Mouse (Mus musculus) left cerebral cortex, adult 8-10 months (tissue): ENCODE measurements around the gene Col23a1. TPM values are rescaled to one million over a fixed set of nuclear protein-coding genes. Genes with fewer than 3 reads are reported as not detected.
A peak's percentile ranks its signal among the peaks of the same experiment; 100 is the strongest.

Experiments
- DNase-seq, 2 experiments: peaks; one replicate each; pipeline ENCODE4 v3.0.0; 2022; ENCODE audit warnings: low spot score in 2 of 2
- total RNA-seq, 4 experiments: library from RNA; stranded (reverse); gene quantifications; 2 replicates each; pipeline ENCODE4 v1.2.4; 2022

Gene Col23a1
- total RNA-seq, 4 experiments from 2014 or later: 8.0 to 11.0 (median 9.0) TPM

DNA sequence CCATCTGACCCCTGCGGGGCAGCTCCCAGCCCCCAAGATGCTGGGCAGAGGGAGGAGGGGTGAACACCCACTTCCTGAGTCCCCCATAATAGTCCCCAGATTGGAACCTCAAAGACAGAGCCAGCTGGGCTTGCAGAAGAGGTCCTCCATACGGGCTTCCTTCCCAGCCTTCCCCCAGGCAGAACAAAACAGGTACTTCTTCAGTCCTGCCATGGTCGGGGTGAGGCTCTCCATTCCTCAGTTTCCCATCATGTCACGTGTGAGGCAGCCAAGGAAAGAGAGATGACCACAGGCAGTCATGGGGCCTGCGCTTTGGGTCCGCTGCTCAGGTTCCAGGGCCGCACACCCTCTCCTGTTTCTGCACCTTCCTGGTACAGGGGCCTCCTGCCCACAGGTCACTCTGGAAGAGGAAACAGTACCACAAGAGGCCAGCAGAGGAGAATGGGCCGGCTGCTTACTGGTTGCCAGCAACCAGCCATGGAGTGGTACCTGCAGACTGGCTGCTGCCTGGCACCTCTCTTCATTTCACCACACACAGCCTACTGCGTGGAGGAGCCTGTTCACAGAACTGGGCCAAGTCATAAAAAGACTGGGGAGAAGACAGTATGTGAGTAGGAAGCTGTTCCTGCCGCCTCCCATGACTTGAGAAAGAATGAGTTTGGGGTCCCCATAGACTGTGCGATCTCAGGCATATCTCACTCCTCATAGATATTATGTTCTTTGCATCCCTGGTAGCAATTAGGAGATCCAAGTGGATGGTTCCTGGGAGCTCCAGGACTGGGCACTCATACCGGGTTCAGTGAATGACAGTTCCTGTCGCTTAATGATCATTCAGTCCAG, 249.4 kb downstream of the Col23a1 start:
- no peak for DNase-seq

DNA sequence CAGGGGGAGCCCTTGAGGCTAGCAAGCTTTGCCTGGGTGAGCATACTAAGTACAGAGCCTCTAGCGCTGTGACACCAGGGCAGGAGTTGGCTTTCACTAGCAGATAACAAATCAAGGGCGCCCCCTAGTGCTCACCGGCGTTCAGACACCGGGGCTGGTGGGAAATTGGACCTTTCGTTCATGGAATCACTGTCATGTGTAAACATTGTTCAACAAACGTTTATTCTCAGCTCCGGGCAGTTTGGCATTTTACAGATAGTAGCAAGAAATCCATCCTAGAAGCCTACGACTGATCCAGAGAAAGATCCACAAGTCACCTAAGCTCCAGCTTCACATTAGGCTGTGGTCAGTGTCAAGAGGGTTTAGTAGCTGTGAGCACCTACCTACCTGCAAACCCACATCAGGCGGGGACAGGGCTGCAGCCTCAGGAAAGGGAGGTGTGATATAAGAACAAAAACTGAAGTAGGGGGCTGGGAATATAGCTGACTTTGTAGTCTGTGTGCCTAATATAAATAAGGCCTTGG, 250.1 kb downstream of the Col23a1 start:
- DNase-seq: peak; percentile 90 to 92

DNA sequence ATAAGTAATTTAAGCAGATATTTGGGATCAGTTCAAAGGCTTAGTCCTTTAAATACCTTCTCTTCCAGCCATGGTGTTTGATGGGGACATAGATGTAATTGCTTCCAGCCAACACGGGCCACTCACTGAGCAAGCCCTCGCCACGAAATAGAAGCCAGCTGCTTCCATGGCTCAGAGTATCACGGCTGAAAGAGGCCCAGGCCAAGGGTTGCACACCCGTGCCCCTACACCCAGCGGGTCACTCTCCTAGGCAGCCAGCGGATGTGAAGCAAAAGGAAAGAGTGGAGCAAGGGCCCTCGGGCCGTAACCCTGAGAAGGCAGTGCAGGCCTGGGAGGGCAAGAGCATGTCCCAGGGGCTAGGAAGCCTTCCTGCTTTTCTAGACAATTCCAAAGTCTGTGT, 252.7 kb downstream of the Col23a1 start:
- DNase-seq: no peak

DNA sequence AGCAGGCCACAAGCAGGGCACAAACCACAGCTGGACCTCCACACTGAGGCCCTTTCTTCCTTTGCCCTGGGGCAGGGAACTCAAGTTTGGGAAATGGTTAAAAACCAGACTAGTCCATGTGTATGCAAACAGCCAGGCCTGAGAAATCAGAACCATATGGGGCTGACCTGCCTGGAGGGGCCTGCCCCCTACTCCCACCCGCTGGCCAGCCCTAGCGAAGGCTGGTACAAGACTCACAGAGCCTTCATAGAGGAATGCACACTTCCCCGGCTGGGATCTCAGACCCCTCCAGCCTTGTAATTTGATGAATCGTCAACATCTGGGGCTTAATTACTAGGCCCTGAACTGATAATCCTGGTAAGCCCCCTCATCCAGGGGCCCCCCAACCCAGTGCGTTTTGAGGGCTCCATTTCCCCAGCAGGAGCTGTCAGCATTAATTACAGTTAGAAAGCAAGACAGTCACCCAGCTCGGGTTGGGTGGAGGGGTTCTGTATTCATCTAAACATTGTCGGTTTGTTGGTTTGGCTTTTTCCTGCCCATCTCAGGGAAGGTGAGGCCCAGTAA, 253.8 kb downstream of the Col23a1 start:
- DNase-seq: no peak

DNA sequence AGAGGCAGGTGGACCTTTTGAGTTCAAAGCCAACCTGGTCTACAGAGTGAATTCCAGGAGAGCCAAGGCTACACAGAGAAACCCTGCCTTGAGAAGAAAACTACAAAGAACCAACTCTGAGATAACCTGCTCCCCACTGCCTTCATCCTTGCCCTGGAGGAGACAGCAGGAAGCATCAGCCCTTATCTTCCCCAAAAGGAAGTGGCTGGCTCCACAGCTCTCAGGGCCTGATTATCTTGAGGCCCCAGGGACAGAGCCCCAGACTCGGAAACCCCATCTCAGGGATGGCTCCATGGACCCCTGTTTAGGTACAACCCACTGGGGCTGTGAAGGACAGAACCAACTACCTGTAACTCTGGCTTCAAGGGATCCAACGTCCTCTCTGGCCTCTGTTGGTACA, 254.7 kb downstream of the Col23a1 start:
- no peak for DNase-seq

DNA sequence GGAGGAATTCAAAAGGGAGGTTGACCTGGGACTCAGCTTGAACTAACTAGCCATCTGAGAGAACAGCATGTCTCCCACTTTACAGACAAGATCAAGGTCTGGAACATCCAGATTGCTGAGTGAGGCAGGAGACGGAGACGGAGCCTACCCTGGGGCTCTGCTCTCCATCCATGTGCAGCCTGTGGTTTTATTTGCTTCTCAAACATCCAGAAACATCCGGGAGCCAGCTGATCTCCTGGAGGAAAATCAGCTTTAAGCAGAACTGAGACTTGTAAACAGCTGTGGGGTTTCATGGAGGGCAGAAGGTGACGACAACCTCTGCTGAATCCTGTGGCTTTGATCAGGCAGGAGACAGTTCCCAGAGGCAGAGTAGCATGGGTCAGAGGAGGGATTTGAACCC, 256.1 kb downstream of the Col23a1 start:
- no peak for DNase-seq

DNA sequence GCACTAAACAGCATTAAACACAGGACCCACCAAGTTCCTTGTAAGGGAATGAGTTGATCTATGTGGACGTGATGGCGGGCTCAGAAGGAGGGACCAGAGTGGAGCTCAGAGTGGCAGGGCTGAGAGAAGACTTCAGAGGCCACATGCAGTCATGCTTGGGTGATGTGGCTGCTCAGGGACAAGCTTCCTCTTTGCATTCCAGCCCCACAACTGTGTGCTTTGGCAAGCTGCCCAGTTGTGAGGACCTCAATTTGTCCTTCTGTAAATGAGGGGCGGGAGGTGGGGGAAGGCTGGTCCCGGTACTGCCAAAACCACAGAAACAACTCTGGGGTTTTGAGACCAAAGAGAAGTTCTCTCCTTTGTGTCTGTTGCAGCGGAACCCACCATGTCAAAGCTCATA, 261.5 kb downstream of the Col23a1 start:
- DNase-seq: no peak

DNA sequence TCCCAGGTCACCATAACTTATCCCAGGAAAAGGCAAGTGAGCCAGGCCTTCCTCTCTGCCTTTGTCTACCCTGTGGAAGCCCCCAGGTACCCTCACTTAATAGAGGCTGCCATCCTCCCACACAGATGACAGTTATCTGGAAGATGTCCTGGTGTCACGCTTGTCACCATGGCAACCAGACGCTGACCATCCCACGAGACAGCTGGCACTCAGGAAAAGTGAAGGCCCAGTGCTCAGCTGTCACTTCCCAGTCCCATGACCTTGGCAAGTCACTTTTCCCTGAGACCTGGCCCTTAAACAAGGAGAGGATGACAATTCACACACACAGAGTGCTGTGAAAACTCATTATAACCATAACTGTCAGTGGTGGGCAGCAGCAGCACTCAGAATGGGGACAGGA, 262.4 kb downstream of the Col23a1 start:
- DNase-seq: no peak

DNA sequence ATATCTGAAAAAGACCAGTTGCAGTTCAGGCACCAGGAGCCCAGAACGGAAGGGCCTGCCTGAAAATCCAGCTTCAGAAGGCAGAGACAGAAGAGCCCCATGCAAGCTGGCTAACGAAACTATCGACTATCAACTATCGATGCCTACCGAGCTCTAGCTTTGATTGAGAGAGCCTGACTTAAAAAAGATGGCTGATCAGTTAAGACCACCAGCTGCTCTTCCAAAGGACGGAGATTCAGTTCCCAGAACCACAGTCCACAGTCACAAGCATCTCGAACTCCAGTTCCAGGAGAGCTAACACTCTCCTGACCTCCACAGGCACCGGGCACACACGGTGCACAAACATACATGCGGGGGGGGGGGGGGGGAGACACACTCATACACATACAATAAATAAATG, 264.9 kb downstream of the Col23a1 start:
- no peak for DNase-seq

DNA sequence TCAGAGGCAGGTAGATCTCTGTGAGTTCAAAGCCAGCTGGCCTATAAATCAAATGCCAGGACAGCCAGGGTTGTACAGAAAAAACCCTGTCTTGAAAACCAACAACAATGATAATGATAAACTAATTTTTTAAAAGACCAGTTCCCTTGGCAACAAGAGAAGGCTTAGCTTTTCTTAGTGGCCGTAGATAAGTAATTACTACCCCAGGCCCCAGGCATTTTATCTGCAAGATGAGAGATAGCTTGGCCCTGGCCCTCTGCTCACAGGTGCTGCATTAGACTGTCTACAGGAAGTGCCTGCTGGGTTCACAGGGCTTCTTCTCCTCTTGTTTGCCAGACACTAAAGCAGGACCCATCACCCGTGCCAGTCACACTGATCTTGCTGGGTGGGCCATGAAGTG, 265.3 kb downstream of the Col23a1 start:
- DNase-seq: no peak

DNA sequence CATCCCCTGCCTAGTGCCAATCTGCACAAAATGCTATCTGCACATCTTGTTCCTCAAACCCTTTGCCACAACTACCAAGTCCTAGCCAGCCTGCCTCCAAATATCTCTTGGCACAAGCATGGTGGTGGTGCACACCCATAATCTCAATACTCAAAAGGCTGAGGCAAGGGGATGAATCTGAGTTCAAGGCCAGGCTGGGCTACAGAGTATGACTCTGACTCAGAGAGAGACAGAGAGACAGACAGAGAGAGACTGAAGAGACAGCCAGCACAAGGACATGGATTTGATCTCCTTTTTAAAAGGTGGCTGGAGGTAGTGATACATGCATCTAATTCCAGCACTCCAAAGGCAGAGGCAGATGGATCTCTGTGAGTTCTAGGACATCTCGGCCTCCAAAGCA, 273.6 kb downstream of the Col23a1 start:
- no peak for DNase-seq

DNA sequence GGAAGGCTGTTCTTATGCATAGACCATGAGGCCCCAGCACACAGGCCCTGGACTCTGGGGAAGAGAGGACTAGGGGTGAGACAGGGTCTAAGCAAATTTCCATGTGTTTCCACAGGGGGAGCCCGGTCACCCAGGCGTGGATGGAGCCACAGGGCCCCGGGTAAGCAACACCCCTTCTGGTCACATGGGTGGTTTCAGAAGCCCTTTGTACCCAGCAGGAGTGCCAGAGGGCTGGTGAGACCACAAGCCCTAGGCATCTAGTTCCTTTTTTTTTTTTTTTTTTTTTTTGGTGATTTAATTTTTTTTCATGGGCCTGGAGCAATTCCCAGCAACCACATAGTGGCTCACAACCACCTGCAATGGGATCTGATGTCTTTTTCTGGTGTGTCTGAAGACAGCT, 275.3 kb downstream of the Col23a1 start:
- no peak for DNase-seq

DNA sequence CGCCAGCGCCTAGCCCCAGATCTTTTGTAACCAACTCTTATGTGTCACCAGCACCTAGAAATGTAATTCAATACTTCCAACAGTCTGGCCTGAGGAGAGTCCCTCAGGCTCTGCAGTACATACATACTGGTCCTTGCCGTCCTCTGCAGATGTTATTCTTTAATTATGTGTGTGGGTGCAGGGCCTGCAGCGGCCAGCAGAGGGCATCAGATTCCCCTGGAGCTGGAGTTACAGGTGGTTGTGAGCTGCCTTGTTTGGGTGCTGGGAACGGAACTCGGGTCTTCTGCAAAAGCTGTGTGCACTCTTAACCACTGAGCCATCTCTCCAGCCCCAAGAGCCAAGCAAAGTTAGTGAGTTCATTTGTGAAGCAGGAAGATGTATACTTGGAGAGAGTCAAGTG, 276.2 kb downstream of the Col23a1 start:
- no peak for DNase-seq

DNA sequence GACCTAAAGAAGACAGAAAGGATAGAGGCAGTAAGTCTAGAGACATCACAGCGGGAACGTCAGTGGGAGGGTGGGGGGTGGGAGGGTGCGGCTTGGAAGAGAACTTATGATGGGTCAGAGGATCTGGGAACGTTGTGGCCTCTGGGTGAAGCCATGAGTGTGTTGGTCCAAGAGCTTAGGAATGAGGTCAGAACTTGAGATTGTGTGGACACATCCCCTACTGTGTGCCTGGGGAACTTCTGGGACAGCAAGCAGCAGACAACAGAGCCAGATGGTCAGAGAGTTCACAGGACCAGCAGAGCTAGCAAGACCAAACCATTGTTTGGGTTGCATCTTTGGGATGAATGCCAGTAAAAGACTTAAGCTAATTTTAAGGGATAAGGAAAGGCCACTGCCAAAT, 279.1 kb downstream of the Col23a1 start:
- no peak for DNase-seq

DNA sequence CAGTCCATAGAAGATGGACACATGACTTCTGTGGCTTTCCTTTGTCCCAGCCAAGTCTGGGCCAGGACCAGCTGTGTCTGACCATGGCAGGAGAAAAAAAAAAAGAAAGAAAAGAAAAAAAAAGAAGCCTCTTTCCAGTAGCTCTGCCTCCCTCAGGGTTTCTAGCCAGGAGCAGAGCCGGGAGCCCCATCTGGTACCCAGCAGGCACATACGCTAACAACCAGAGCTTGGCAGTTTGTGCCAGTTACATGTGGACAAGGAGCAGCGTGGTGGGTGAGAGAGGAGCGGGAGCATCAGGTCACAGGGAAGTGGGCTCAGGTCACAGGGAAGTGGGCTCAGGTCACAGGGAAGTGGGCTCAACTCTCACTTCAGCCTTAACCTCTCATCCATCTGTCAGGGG, 286.7 kb downstream of the Col23a1 start:
- DNase-seq: no peak

DNA sequence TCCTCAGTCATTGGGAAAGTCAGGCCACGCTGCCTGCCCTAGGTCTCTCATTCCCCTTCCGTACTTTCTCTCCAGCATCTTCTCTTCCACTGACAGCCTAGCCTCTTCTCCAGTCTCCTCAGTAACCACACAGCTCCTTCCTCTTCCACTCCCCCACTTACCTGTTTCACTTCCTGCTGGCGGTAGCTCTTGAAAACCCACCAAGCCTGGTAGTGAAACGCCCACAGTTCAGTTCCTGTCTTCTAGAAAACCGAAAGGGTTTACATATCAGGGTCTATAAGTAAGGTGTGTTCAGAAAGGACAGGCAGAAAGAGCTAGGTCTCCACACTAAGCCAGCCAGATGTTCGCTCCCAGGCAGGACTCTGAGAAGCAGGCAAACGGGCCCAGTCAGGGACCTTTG, 287.9 kb downstream of the Col23a1 start:
- no peak for DNase-seq

DNA sequence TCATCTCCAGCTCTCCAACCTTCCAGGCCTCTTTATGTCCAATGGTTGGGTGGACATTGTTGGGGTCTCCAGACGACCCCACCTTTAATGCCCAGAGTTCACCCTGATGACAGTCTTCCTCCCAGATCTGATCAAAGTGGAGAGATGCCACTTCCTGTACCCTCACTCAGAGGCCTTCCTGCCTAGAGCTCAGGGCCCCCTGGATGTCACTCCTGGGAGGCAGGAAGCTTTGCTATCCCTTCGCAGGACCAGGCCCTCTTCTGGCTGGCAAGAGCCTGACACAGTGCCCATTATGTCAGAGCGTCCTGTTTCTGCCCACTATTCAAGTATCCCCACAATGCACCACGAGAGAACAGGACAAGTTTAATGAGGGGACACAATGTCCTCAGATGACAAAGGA, 289.3 kb downstream of the Col23a1 start:
- no peak for DNase-seq

DNA sequence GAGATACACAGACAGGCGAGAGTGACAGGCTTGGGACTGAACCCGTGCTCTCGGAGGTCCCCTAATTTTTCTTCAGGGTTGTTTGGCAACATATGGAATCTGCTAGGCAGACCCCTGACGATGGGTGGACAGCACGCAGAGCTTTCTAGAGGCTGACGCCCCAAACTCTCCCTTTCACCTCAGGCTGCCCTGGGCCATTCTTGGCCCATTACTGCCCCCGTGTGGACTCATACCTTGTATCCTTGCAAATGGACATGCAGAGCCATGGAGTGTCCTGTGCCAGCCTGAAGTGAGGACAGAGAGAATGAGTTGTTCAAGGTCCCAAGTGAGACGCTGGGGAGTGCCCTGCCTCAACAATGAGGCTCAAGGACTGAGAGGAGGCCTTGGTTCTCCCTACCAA, 293.0 kb downstream of the Col23a1 start:
- DNase-seq: no peak

DNA sequence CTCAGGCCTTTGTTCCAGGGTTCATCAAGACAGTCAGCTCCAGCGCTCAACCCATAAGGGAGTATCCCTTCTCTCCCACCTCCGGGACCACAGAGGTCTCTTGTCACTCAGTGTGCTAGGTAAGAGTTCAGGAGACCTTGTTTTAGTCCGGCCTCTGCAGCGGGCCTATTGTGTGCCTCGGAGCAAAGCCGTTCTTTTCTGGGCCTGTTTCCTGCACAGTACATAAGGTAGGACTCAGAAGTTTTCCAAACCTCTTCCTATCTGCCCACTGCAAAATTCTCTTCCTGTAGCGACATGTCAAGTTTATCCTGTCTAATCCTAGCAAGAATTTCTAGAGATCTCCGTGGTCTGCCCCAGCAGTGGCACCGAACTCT, 294.3 kb downstream of the Col23a1 start:
- DNase-seq: no peak

DNA sequence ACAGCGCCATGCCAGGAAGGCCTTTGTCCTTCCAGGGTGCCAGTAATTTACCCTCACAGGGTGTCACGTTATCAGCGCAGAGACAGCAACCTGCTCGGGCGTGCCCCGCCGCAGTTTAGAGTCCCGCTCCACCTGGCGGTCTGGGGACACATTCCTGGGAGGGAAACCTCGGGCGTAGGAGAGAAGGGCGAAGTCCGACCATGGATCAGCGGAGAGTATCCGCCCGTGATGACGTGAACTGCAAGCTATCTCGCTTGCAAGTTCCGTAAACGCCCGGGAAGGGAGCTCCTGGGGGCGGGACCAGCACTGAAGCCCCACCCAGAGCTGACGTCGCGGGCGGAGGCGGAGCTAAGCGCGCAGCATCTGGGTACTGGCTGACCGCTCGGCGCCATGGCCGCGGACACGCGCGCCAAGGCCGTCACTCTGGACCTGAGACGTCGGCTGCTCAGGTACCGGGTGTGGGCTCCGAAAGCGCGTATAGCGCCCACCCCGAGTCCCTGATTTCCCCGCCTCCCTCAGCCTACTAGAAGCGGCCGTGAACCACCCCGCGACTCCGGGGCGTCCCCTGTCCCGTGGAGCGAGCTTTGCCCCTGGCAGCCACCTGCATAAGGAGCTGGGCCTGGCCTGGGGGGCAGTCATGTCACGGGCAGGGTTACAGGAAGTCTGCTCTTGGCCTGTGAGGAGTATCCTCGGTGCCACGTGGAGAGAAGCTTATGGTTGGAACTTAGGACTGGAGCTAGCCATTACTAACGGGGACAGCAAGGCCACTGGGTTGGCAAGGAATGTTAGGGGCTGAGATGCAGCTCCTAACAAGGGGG, 294.9 kb downstream of the Col23a1 start, which contains the start of gene Phykpl:
TSS of gene Phykpl (plus strand) at position 327 of the 818 bp plus-strand sequence.
- DNase-seq: peak; percentile 89 to 93

DNA sequence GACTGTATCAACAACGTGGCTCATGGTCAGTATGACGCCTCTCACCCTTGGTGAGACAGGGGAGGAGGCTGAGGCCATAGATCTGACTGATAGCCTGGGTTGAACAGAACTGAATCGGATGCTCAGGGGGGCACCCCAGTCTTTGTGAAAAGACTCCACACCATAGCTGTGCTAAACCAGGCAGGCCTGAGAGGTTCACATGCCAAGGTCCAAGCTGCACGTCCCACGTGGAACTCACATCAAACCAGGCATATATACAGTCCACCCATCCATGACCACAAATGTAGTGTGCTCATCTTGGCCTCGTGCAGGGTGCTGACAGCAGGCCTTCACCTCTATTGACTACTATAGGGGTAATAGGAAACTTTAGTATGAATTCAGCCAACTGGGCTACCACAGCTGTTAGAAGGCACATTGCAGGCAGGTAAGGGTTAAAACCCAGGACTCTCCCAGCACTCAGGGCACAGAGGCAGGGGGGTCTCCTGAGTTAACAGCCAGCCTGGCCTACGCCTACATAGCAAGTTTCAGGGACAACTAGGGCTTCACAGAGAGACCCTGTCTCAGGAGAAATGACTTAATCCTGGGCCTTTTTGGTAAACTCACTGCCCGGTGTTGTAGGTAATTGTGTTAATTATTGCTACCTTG, 296.0 kb downstream of the Col23a1 start:
- no peak for DNase-seq

DNA sequence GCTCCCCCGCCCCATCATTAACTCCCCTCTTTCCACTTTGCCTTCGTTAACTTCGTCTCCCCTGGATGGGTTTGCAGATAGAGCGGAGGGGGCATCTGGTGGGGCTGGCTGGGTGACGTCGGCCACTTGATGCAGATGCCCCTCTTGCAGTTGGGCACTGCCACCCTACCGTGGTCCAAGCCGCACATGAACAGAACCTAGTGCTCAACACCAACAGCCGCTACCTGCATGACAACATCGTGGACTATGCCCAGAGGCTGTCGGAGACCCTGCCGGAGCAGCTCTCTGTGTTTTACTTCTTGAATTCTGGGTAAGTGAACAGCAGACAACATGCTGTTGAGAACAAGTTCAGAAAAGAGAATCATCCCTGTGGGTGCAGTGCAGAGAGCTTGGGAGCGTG, 296.7 kb downstream of the Col23a1 start:
- DNase-seq: no peak
